Mouse (Mus musculus) heart, postnatal 14 days (tissue): ENCODE data around the gene Svop. TPM values are rescaled to one million over a fixed set of nuclear protein-coding genes. Genes with fewer than 3 reads are reported as not detected.

Source experiments
- DNase-seq, 2 experiments: peaks; one replicate each; pipeline ENCODE4 v3.0.0; 2021 to 2022
- intact Hi-C: fragments of 180-260 bp; cut with DNase I; formaldehyde crosslinking; loops from one replicate; pipeline ENCODE4 v1.15.1; 2025
- long read RNA-seq, 2 experiments: library from polyadenylated mRNA; stranded (forward); transcript quantifications; one replicate each; pipeline ENCODE4 v2.0.0; 2021
- total RNA-seq, 2 experiments: library from RNA; stranded (reverse); gene quantifications; 2 replicates each; pipeline ENCODE4 v1.2.3; 2021

Svop gene
- total RNA-seq = under 1 TPM in 1 of 2 experiments, not detected in 1; 0.19 TPM
- long read RNA-seq, experiment 1 = 0 reads
- long read RNA-seq, experiment 2 = 0 reads

GRCm38 (mm10) chr5:114091057-114091807 lies at the start of gene Svop:
Gene Svop, minus strand, starts transcription at chr5:114091570.
- intact Hi-C loops = no loop called here
- peak; percentile 79 to 85 for DNase-seq

- DNase-seq = peak; percentile 87 to 92
- intact Hi-C loops = loop anchor here (2.0 kb wide), 1 partner anchor 40 kb away; no protein-coding TSS in a partner anchor
Measured at GRCm38 (mm10) chr5:114139175-114139574, 47.8 kb upstream of the Svop start.

- peak; percentile 45 to 56 for DNase-seq
- intact Hi-C loops = loop anchor here (2.0 kb wide), 1 partner anchor 40 kb away; no protein-coding TSS in a partner anchor
Measured at GRCm38 (mm10) chr5:114138277-114139164, 47.2 kb upstream of the Svop start.

- intact Hi-C loops = loop anchor here (2.0 kb wide), 2 partner anchors 15 to 41 kb away; no protein-coding TSS in a partner anchor
Measured at GRCm38 (mm10) chr5:114137481-114138276, 46.3 kb upstream of the Svop start.

GRCm38 (mm10) chr5:114135516-114135915 lies 44.1 kb upstream of the Svop start:
- intact Hi-C loops = loop anchor here (1.0 kb wide), 1 partner anchor 39 kb away; no protein-coding TSS in a partner anchor

More at GRCm38 (mm10) chr5:114137481-114138276, 46.3 kb upstream of the Svop start:
- peak; percentile 45 to 51 for DNase-seq

GRCm38 (mm10) chr5:114134091-114134534 lies 42.7 kb upstream of the Svop start:
- intact Hi-C loops = no loop called here
- peak; percentile 72 to 78 for DNase-seq

More at GRCm38 (mm10) chr5:114135516-114135915, 44.1 kb upstream of the Svop start:
- DNase-seq = no peak

- intact Hi-C loops = no loop called here
- no peak for DNase-seq
Measured at GRCm38 (mm10) chr5:114132841-114133240, 41.5 kb upstream of the Svop start.

- intact Hi-C loops = no loop called here
- peak in 1 of 2 experiments; percentile 75 for DNase-seq
Measured at GRCm38 (mm10) chr5:114131521-114131840, 40.1 kb upstream of the Svop start.

GRCm38 (mm10) chr5:114130698-114131520 lies 39.5 kb upstream of the Svop start:
- intact Hi-C loops = no loop called here
- DNase-seq = peak; percentile 94

GRCm38 (mm10) chr5:114130211-114130605 lies 38.8 kb upstream of the Svop start, which contains the start of gene Ung:
Gene Ung, plus strand, starts transcription at chr5:114130386.
- peak; percentile 37 to 43 for DNase-seq
- intact Hi-C loops = no loop called here

- DNase-seq = no peak
- intact Hi-C loops = loop anchor here (10.0 kb wide), 1 partner anchor 275 kb away; no protein-coding TSS in a partner anchor
Measured at GRCm38 (mm10) chr5:114129550-114130210, 38.3 kb upstream of the Svop start.

- peak; percentile 87 to 90 for DNase-seq
- intact Hi-C loops = loop anchor here (2.0 to 10.0 kb wide), 2 partner anchors 75 to 273 kb away; no protein-coding TSS in a partner anchor
Measured at GRCm38 (mm10) chr5:114127374-114128349, 36.3 kb upstream of the Svop start, which contains the start of gene Alkbh2. Gene Alkbh2, minus strand, starts transcription at chr5:114128218.

GRCm38 (mm10) chr5:114126499-114127244 lies 35.3 kb upstream of the Svop start:
- DNase-seq = no peak
- intact Hi-C loops = loop anchor here (2.0 to 10.0 kb wide), 2 partner anchors 74 to 272 kb away; no protein-coding TSS in a partner anchor

GRCm38 (mm10) chr5:114126008-114126407 lies 34.6 kb upstream of the Svop start:
- intact Hi-C loops = loop anchor here (2.0 to 10.0 kb wide), 2 partner anchors 73 to 271 kb away; no protein-coding TSS in a partner anchor
- DNase-seq = no peak

- intact Hi-C loops = loop anchor here (10.0 kb wide), 1 partner anchor 265 kb away; no protein-coding TSS in a partner anchor
- DNase-seq = no peak
Measured at GRCm38 (mm10) chr5:114119806-114120205, 28.4 kb upstream of the Svop start.

GRCm38 (mm10) chr5:114116586-114116985 lies 25.2 kb upstream of the Svop start:
- intact Hi-C loops = no loop called here
- DNase-seq = no peak
